Mouse (Mus musculus): ENCODE measurements at regions not wholly inside any gene's neighbourhood (a gene's known extent, or its start where the extent isn't known, plus 50 kb on each side); places are given as distances from the start of the nearest gene placed in this dataset.
A peak's percentile ranks its signal among the peaks of the same experiment; 100 is the strongest.

DNA sequence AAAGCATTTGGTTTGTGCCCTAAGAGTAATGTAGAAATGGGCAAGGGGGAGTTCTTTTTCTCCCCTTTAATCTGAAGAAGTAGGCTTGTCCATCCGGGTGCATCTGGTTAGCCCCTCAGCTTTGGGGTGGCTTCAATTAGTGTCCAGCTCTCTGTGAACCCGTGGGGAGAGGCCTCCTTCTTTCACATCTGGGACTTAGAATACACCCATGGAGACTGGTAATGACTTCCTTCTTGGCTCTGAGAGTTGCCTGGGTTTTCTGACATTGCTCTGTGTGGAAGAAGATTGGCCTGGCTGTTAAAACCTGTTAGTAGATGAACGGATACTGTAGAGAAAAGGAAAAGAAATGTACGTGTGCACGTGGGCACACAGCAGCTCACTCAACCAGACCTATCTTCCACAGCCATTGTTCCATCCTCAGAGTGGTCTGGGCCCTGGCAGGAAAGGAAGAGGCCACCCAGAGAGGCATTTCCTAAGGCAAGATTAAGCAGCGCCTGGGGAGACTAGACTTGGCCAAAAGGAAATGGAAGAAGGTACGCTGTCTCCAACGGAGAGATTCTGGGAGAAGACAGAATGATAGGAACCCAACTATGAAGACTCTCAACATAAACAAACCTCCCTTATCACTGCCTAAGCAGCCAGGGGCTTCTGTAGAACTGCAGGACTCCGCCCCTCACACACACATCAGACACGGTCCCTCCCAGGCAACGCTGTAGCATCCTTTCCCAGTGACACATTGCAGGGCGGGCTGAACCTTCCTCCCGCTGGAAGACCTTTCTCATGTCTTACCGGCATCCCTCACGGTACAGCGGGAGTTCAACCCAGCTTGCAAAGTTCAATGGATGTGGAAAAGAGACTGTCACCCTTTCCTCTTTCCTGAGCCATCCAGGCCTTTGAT lies 372.4 kb downstream of the Foxo1 start:
- no peak for DNase-seq

DNA sequence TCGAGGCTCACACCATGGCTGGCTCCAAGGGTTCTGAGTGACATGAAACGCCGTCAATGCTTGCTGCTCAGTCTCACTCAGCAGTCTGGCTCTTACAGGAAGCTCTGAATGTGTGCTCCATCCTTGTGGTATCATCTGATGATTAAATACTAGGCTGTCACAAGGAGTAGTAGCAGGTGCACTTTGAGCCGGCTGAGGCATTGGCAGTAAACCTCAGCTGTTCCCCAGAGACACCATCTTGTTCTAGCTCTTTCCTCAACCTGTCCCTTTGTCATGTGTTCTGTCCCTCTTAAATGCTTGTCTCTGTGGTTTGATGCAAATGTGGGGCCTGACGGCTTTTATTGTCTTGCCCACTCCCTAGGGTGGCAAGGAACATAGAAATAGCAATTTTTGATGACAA lies 370.7 kb downstream of the Foxo1 start:
- DNase-seq = peak in 1 of 2 experiments; percentile 30

DNA sequence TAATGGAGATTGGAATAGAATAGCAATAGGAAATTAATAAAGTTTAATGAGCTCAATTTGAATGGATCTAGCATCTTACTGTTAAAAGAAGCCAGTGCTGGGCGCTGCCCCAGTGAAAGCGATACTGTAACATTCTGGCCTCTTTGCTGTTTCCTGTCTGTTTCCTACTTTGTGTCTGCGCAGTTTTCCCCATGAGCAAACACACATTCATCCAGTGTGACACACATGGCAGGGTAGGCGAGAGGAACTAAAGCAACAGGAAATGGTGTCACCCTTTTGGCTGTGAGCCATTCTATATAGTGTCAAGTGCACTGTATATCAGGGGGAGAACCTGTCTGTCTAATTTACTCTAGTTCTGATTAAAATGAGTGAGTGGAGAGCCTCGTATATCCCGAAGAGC lies 366.2 kb downstream of the Foxo1 start:
- no peak for DNase-seq

DNA sequence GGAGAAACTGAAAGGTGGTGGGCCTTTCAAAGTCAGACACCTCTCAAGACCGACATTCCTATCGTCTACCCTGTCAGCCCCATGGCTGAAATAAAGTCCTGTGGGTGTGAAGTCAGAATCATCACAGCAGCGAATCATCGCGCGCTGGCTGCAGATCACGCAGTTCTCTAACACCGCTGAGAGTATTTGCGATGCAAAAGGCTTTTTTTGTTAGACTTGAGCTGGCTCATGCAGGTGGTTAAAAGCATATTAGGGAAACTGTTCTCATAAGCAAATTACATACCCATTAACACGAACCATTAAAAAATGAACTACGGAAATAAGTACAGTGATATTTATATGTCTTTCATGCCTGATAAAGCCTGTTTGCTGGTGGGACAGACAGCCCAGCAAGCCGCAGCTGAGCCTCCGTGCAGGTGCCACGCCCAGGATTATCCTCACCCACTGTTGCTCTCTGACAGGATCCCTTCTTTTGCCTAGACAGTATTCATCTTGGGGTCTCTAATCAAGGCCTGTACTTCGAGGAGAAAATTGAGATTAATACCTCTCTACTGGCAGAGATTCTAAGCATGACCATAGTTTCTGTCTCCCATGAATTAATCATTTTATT lies 365.5 kb downstream of the Foxo1 start:
- DNase-seq = no peak

DNA sequence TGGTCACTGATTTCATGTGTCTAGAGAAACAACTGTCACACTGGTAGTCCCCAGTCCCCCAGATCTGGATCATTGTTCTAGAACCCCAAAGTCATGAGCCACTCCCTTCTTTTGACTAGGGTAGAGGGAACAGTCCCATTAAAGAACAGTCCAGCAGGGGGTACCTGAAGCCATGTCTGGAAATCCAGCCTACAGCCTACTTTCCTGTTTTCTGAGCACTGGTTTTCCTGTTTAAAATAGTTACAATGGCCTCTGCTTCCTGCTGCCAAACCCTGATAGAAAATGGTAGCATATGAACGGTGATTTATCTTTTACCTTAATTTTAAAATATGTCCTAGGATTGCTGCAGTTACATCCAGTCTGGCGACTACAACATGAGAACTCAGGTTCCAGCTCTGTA lies 364.5 kb downstream of the Foxo1 start:
- DNase-seq = no peak

DNA sequence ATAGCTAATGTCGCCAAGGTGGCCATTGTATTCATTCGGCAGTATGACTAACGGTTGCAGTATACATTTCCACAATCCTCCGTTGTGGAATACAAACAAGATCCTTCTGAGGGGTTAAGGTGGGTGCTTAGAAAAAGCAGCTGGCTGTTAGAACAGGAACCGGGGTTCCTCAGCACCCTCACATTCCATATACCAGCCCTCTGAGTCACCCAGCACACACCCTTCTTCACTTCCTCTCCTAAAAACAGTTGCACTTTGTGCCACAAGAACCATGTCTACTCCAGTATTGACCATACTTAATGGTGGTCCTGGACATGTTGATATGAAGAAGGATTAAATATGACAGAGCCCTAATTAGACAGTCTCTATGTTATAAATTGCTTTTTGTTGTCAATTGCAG lies 362.1 kb downstream of the Foxo1 start:
- DNase-seq = no peak

DNA sequence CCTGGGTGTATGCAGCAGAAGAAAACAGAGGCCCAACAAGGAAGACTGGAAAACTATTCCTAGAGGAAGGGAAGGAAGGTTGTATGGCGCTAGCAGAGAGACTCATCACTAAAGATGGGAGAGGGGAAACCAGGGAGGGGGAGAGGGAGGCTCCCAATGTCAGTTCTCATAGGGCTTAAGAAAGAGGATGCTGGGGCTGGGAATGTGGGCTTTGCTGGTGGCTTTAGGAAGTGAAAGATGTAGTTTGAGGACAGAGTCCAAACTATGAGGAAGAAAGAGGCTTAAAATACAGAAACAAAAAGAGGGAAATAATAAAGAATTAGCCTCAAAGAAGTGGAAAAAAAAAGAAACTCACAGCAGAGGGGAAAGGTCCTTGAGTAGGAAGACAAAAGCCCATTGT lies 357.0 kb downstream of the Foxo1 start:
- DNase-seq = no peak

DNA sequence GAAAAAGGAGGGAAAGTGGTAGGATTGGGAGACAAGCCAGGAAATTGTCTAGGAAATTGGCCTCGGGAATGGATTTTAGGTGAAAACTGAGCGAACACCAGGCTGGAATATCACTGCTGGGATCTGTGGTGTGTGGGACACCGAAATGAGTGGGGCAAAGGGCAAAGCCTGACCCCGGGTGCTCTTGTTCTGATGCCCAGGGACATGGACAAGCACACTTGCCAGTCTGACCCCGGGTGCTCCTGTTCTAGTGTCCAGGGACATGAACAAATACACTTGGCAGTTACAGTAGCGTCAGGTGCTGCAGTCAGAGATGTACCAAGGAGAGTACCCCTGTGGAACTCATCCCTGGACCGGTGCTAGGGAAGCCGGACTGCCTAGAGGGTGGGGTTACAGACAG lies 354.4 kb downstream of the Foxo1 start:
- no peak for DNase-seq

DNA sequence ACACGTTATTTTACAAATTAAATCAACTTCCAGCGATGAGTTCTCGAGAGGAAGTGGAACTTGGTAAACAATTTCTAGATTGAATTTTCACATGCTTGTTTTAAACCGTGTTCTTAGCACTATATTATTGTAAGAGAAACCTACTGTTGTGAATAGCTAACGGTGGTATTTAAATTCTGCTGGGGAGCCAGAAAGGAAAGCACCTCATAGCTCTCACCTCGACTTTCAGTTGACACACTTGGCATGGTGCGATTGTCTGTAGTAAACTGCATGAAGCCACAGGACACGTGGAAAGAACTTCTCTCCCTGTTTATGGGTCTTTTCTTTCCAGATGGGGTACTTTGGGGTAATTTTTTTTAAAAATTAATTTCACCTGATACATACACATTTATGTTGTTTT lies 353.8 kb downstream of the Foxo1 start:
- DNase-seq = no peak

DNA sequence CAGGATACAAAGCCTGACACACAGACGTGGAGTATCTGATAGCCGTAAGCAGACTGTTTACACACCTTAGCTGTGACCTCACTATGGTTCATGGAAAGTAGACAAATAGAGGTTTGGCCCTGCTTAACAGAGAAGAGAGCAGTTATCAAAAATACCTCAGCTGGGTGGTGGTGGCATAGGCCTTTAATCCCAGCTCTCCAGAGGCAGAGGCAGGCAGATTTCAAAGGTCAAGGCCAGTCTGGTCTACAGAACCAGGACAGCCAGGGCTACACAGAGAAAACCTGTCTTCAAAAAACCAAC lies 350.7 kb downstream of the Foxo1 start:
- DNase-seq = no peak

DNA sequence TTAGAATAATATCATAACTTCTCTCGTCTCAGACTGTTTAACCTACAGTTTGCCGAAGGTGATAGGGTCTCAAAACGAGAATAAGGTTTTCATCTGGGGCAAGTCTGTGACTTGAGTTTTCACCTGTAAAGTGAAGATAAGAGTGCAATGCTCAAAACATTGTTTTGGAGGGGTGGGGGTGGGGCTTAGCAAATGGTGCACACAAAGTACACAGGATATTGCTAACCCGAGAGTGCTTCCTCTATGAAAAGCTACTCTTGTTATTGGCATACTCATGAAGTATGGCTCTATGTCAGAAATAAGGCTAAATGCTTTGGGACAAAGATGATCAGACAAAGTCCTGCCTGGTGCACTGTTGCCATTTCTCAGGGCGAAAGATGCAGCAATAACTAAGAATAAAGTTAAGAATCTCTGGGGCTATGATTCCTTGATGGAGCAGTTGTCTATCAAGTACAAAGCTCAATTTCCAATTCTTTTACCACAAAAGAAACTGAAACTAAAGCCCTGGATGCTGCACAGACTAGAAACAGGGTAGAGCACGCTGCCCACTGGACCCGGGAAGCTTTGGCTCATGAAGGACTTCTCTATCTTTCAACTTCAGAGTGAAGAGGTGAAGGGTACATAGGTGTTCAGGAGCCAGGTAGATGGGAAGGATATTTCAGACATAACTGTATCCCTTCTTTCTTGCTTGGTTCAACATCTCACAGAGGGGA lies 350.2 kb downstream of the Foxo1 start:
- DNase-seq = no peak

DNA sequence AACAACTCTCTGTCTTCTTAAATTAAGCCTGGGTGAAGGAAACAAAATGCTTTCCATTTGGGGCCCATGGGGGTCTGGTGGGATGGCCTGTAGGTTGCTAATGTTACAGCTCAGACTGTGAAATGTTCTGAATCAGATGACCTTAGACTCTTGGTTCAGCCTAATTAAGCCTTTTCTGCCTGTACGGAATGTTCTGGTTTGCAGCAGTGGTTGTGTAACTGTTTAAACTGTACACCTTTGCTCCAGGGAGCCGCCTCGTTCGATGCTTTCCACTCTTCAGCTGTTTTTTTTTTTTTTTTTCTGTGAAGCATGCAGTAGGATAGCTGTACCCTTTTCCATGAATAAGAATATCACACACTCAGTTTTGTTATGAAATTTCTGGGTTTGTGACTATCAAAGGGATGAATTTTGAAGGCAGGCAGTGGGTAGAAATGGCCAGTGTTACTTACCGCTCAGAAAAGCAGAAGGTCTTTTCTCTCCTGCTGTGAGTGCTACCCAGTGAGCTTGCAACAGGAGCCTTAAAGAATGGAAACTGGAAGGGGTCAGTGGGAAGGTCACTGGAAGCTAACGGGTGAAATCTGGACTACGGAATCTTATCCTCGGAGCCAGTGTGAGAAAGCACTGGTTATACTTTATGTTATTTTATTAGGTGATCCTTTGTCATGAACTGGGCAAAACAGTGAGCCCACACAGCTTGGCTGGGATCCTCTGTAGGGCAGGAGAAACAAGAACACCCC lies 349.4 kb downstream of the Foxo1 start:
- no peak for DNase-seq

DNA sequence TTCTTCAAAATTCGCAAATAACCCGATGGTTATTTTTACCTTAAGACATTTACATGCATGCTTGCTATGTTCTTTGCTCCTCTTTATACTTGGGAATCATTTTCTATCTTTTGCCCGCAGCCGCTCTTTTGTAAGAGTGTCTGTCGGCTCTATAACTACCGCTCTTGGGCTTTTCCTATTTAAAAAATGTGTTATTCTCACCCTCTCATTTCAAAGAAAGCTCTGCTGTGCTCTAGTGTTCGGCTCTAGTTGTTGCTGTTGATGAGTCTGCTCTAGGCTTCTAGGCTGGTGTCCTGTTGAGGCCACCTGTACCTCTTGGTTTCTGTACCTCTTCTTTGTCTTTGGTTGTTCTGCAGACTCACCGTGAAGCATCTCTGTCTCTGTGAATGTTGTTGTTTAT lies 343.7 kb downstream of the Foxo1 start:
- DNase-seq = no peak

DNA sequence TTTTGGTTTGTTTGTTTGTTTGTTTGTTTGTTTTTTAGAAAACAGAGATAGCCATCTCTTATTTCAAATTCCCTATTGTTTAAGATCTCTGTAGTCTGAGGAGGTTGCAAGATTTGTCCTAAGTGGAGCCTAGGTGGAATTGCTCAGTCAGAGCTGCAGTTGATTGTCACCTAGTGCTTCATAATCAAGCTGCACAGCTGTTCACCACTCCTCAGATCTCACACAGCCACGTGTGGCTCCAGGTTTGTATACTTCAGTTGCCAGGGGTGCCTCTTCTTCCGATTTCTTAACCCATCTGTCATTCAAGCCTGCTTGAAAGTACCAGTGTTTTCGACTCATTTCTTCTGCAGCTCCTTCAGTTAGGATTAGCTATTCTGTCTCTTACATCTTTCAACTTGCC lies 342.3 kb downstream of the Foxo1 start:
- no peak for DNase-seq

DNA sequence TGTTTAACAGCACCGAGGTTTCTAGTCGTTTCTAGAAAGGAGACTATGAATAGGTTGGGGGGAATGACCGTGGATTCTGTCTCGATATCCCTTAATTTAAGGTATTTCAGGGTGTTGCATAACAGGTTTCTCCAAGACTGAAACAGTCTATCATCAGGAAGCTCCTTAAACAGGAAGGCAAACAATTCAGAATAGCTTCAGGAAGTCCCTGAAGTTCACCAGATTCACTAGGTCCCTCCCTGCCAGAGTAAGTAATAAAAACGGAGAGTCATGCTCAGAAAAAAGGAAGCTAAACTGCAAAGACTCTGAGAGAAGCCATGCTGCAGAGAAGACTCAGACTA lies 339.9 kb downstream of the Foxo1 start:
- DNase-seq = no peak

DNA sequence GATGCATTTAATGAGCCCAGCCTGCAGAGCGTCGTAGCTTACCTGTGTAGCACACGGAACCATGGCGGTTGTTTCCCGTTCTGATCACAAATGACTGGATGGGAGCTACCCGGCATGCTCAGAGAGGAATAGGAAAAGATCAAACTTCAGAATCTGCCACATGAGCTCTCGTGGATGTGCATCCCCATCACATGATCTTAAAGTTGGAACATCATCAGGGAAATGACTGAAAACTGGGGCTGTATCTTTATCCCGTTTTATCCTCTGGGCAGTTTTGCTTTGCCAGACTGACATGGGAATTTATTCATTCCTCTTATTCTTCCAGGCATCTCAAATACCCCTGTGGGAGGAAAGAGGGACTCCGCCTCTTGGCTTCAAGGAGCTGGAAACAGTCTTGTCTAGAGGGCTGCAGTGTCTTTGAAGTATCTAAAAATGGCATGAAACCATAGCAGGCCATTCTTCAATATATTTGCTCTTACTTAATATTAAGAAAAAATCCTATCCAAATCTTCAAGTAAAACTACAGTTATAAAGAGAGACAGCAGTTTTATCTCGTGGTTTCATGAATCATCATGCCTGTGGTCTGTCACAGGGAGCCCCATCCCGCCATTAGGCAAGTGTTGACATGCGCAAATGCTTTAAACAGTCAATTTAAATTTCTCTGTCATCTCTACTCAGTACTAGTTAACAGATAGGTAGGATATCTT lies 339.4 kb downstream of the Foxo1 start:
- no peak for DNase-seq

DNA sequence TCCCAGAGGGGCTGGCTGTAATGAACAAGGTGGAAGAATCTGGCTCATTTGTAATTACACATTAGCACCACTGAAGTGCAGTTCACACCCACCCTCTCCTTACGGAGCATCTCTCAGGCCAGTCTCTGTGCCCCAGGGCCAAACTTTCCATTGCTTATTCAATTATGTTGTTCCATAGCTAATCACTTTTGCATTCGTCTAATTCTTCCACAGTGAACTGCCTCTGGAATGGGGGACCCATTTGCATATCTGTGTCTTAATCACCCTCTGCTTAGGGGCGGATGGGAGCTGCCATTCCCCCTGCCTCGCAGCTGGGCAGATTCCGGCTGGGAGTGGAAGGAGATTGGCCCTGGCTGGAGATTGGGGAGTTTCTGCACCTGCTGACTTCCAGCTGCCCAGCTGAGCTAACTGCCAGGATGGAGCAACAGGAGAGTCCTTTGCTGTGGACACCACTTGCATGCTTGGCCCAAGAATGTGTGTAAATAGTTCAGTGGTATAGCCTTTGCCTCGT lies 337.2 kb downstream of the Foxo1 start:
- peak; percentile 11 to 22 for DNase-seq

DNA sequence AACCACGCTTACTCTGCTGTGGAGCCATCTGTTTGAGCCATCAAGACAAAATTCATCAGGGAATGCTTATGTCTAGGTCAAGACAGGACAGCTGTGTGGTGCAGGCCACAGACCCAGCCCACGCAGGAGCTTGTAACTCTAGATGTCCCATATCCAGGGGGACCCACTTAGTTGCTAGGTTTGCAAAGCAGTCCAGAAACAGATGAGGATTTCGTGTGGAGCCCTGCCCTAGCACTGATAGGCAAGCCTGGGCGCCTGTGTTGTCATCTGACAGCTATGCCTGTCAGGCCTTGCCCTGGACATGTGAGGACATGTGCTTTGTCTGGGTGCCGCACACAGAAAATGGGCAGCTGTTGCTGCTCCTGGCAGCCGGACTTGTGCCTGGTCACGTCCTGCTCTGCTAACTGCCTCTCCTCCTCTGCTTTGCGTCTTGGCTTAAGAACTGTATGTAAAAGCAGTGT lies 335.1 kb downstream of the Foxo1 start:
- peak; percentile 39 to 43 for DNase-seq

DNA sequence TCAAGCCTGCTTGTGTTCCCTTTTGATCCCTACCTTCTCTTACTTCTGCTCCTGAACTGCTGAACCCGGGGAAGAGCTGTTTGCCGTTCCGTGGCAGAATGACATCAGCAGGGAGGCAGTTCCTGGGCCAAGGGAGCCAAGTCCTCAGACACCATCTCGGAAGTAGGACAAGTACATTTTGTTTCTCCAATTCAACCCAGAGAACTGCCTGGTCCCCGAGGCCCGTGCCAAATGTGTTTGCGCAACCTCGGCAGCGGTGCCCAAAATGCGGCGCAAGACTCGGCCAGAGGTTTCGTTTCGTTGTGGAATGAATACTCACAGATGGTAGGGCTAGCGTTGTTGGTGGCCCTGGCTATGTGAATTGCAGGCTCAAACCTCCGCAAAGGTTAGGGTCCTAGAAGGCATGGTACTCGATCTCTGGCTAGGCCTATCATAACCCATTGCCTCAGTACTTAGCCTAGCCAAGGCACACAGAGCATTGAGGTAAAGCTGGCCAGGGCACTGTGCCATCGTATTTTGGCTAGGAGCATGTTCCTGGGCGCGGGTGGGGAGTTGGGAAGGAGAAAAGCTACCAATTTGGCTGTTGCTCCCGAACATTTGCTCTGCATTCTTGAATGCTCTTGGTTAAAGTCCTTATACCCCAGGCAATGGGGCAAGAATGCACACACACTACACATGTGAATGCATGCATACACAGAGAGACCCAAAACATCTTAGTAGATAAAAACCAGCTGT lies 333.0 kb downstream of the Foxo1 start:
- peak; percentile 92 to 96 for DNase-seq

DNA sequence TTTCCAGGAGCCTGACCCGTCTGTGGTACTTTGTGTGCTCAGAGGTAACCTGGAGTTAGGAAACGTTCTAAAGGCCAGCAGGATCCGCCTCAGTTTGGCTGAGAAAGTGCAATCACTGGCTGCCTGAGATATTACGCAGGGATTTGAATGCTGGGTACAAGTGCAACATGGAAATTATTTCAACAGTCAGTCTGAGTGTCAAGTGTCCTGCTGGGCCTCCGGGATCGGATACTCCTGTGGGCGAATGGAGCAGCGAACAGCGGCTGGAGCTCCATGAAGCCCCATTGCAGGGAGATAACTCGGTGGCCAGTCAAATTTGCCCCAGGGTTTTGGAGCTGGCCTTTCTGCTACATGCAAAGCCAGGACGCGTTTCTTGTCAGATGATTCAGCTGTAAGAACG lies 332.4 kb downstream of the Foxo1 start:
- DNase-seq = peak in 1 of 2 experiments; percentile 62

DNA sequence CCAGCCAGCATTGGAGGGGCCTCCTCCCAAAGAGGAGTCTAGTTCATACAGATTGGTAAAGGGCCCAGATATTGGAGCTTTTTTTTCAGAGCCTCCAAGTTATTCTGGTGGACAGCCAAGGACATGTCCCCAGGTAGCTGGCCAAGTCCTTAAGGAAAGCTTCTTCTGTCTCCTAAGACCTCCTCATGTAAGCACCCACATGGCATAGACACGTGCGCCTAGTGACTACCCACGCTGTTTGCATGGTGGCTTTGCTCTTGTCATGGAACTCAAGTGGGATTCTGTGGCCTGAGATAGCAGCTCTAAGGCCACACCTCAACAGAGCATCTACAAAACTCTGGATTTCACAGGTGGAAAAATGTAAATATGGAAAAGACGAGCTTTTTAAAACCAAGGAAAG lies 332.0 kb downstream of the Foxo1 start:
- DNase-seq = peak; percentile 44 to 65

DNA sequence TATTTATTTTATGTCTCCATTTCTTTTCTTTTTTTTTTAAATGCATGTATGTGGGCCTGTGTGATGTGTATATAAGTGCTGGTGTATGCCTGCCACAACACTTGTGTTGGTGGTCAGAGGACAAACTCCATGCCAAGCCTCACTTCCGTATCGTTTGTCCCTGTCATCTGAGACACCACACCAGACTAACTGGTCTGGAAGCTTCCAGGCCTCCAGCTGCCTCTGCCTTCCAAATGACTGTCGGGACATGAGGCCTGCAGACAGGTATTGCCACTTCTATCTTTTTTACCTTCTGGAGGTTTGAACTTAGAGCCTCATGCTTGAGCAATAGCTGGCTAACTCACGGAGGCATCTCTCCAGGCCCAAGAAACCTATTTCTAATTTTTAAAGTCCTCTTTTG lies 318.3 kb downstream of the Foxo1 start:
- no peak for DNase-seq

All from cerebellum, postnatal 10 days (tissue).